Mouse (Mus musculus) ovary, postnatal 10 days (tissue): Measurements from ENCODE around the gene Xrn1.
"Not testable (repeated sequence)": the region's sequence is repeated elsewhere in the genome, so short reads cannot be mapped to it uniquely, and the experiment has no call there.

ENCODE experiments used
- DNase-seq: peaks from one replicate; pipeline ENCODE4 v3.0.0; 2022; ENCODE audit warnings: low spot score

Gene Xrn1

DNA sequence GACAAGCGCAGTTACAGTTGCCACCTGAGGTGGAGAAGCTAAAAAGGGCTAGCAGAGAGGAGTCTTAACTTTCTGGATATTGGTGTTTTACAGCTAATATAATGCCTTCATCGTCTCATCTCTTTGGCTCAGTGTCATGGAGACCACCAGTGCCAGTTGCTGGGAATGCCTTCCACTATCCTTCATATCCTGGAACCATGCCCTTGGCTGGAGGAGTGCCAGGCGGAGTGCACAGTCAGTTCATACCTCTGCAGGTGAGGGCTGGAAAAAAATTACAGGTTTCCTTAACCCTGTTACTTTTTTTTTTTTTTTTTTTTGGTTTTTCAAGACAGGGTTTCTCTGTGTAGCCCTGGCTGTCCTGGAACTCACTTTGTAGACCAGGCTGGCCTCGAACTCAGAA lies 96.9 kb downstream of the Xrn1 start:
- no peak for DNase-seq

DNA sequence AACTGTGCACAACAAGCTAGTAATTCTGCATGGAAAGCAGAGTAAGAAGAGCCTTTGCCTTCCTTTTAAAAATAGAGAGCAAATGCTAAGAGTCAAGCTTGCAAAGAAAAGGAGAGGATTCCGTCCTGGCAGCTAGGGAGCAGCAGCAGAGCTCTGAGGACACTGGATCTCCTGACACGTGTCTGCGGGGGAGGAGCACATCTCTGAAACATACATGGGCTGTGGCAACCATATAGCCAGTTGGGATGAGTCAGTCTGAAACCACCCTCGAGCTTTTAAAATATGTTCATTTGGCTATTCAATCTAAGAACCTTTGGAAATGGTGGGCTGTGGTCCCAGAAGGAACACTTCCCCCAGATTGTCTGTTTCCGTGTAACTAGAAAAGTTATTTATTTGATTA lies 100.3 kb downstream of the Xrn1 start:
- DNase-seq = no peak

DNA sequence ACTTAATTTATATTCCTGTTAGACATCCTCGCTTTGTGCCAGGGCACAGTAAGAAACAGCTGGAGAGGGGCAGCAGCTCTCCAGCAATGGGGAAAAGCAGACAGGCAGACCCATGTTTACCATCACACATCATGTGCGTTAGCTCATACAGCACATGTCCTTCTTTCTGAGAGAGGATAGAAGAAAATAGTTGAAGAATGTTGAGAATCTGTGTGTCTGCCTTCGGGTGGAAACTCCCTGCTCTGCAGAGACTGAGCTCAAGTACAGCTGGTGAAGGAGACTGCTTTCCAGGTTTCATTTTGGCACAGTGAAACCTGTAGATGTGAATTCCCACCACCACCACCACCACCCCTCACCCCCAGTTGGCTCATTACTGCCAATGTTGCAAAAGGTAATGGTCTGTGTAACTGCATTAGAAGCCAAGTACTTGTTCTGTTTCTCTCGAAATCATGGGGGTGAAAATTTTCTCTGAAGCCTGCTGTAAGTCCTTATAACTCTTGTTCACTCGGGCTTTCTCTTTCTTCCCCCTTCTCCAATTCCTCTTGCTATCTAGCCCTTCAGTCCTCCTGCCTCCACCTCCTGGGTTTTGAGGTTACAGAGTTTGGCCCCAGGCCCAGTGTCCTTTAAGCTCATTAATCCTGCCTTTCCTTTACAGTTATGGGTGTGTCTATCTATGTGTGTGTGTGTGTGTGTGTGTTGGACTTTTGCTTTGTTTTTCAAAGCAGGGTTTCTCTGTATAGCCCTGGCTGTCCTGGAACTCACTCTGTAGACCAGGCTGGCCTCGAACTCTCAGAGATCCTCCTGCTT lies 102.1 kb downstream of the Xrn1 start:
- DNase-seq = no peak

DNA sequence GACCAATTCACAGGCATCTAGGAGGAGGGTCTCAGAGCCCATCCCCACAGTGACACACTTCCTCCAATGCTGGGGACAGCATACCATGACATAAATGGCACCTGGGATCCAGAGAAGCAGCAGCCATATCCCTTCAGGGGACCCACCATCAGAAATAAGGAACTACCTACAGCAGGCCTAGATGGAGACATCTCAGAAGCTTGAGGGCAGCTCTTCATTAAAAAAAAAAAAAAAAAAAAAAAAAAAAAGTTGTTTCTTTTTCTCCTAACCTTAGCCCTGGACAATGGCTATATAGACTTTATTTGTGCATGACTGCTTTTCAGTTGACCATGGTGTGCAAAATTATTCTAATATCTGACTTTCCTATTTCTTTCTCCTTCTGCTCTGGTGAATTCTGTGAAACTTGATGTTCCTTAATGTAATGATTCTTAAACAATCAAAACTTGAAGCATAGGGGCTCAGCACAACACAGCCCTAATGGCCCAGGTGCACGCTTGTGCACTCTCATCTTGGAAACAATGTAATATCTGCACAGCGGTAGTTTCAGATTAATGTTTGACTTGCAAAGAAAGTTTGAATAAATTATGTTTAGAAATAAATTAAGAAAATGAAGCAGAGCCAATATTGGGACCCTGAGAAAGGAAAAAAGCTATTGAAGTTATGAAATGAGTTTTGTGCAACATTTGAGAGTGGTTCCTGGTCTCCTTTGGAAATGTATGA lies 108.7 kb downstream of the Xrn1 start:
- no peak for DNase-seq

DNA sequence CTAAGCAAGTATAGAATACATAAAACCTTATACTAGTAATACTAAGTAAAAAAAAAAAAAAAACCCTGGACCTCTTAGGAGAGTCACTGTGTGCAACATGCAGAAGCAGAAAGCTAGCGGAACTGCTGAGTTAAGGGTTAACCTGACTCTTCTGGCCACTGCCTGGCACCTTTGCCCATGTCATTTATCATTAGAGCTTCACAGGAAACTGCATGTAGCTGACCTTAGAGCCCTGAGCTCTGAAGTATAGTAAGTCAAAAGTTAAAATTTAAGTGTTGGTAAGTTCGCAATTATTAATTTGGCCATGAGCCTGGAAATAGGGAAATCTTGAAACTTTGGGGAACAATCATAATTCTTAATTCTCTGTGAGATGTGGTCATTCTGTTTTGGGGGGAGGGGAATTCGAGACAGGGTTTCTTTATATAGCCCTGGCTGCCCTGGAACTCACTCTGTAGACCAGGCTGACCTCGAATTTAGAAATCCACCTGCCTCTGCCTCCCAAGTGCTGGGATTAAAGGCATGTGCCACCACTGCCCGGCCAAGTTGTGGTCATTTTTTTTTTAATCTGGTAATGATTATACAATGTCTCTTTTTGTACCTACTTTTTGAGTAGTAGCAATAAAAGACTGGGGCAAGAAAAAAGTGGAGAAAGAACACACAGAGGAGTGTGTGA lies 109.4 kb downstream of the Xrn1 start:
- no peak for DNase-seq

DNA sequence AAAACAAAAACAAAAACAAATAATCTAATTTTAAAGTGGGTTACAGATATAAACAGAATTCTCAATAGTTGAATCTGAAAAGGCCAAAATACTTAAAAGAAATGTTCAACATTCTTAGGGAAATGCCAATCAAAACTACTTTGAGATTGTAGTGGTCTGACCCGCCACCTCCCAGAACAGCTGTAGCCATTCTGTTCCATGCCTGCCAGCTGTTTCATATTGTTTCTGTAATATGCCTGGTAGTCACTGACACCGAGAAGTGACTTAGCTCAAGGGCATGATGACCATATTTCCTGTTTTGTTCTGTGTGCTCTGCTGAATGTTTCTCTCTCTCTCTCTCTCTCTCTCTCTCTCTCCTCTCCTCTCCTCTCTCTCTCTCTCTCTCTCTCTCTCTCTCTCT lies 112.9 kb downstream of the Xrn1 start:
- no peak for DNase-seq

DNA sequence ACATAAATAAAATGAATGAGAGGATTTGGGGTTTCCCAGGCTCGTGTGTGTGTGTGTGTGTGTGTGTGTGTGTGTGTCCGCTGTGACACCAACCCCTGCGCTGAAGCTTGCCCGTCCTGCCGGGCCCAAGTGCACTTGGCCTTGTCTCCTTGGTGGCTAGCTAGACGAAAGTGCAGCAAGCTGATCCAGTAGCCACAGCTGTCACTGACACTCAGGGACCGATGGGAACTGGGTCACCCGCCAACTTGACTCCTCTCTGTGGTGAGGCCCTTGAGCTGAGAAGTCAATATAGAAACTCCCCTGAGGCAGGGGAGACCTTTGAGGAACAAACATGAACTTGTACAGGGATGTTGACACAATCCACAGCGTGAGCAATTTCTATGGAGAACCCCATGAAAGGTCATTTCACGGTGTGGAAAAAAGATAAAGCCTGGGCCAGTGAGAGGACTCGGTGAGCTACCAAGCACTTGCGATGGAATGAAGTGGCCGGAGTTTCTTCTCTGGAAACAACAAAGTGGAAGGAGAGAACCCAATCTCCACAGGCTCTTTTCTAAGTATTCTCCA lies 124.3 kb downstream of the Xrn1 start:
- no peak for DNase-seq

DNA sequence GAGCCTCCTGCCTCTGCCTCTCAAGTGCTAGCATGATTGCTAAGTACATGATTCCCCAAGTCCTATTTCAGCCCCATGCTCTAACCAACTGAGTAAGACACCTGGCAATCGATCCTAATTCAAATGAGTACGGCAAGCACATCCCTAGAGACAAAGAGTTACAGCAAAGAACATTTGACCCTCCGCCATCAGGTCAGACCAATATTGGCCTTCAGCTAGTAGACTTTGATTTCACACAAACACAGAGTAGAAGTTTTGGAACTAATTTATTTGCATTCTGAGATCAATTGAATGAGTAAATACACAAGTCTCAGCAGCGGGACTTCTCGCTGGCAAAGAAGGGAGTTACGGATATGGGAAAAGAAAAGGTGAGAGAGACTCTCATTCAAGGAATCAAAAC lies 130.7 kb downstream of the Xrn1 start:
- DNase-seq = no peak

DNA sequence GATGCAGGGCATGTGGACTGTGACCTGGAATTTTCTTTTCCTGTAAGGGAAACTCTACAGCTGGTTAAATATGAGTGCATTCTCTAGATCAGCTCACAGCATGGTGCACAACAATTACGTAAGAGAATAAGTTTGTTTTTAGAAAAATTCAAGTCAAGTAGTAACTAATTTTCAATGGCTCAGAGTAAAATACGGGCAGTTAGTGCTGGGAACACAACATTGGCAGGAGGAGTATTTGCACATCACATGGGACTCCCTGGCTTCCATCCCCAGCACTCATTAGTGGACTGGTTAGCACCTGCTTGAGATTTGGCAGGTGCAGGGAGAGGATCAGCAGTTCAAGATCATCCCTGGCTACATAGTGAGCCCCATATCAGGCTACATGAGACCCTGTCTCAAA lies 133.1 kb downstream of the Xrn1 start:
- DNase-seq = no peak

DNA sequence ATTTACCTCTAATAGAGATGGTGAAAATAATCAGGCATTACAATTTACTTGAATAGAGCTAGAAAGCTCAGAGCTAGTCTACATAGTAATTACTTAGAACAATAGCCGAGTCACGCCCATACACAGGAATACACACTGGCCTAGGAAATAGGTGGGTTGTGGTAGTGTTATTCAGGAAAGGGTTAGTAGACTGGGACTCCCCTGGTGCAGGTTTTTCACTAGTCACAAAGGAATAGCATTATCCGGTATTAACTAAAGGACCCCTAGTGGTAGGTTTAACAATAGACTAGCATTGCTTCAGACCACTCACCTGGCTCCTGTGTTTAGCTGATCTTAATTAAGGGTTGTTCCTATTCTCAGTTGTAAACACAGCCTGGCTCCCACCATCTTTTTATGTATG lies 133.9 kb downstream of the Xrn1 start:
- not testable (repeated sequence) for DNase-seq

DNA sequence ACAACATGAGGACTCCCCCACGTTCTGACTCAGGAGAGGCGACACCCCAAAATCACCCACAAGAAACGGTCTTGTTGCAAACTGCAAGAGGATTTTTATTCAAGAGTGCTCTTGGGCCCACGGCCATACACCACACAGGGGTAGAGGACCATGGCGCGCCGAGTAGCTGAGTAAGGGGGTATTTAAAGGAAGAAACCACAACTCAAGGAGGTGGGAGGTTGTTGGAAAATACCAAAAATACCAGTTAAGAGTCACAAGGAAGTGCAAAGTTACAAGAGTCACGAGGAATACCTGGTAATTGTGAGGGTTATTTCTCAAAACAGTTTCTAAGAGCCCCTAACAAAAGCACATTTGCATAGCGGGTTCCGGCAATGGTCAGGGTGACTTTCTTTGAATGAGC lies 138.1 kb downstream of the Xrn1 start:
- not testable (repeated sequence) for DNase-seq

DNA sequence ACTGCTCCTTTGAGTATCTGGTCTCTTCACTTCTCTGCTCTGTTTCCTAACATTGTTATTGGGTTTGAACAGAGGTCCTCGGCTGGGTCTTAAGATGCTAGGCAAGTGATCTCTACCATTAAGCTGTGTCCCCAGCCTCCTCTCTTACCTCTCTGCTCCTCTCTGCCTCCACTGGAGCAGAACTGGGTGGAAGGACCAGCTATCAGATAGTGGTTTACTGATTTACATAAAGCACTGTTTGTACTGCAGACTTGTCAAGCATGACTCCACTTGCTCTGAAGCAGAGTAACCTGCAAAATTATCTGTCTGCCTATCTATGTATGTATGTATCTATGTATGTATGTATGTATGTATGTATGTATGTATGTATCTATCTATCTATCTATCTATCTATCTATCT lies 138.7 kb downstream of the Xrn1 start:
- no peak for DNase-seq

DNA sequence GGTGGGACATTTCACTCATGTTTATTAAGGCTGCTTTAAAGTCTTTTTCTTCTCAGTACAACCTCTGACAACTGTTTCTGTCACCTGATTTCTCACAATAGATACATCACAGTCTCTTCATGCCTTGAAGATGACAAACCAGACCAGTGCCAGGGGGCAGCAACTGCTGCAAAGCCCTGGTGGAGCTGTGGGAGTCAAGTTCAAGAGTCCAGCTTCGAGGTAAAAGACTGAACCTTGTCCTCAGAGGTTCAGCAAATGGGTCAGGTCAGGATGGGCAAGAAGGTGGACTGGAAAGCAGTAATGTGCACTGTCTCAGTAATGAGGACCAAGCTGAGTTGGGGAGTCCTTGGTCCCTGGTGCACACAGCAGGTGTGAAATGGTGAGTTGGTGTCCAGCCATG lies 139.8 kb downstream of the Xrn1 start:
- DNase-seq = no peak

DNA sequence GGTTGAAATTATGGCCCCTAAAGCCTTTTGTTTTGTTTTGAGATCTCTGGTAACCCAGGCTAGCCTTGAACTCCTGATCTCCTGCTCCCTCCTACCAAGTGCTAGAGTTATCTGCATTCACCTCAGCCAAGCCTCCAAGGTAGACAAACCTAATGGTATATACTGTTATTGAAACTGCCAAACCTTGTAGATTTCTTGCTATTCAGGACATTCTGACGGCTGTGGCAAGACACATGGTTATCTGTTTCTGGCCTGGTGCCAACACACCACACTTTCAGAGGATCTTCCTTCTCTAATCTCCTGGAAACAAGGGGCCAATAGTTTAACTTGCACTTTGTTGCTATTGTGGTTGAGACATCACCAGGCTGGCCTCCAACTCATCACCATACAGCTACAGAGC lies 140.6 kb downstream of the Xrn1 start:
- no peak for DNase-seq

DNA sequence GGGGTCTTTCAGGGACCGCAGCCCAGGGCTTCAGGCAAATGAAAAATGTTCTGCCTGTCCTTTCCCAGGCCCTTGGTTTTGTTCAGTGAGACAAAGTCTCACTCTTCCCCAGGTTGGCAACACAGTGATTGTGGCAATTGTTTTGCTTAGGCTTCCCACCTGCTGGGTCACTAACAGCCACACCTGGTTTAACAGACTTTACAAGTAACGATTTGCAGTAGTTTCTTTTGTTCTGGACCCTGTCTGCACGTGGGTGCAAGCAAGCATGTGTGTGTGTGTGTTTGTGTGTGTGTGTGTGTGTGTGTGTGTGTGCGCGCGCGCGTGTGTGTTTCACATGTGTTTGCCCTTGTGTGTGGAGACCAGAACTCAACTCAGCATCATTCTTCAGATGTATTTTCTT lies 148.3 kb downstream of the Xrn1 start:
- no peak for DNase-seq
